Mouse (Mus musculus) embryonic stem cell, embryonic (primary cell): ENCODE results near the gene Ghdc.

Source experiments
- CTCF ChIA-PET, 4 experiments: fragments of 300-600 bp in 2 of 4; fragments of 350-600 bp in 2 of 4; sonication (Branson Sonifier 250); formaldehyde crosslinking; loops; one replicate each; lab custom pipeline; 2022; ENCODE audit warnings: inconsistent platforms in 2 of 4; lab: Charles Lee
- POLR2A ChIA-PET, 4 experiments: fragments of 300-600 bp in 2 of 4; fragments of 350-600 bp in 2 of 4; sonication (Branson Sonifier 250); formaldehyde crosslinking; loops; one replicate each; lab custom pipeline; 2022; ENCODE audit warnings: antibody characterized with exemption in 4 of 4, inconsistent platforms in 1 of 4; lab: Charles Lee

Gene Ghdc

GRCm38 (mm10) chr11:100770646-100771408, at the start of gene Ghdc:
Gene Ghdc (minus strand): TSS chr11:100770957.
- POLR2A ChIA-PET: interaction anchor here in 3 of 4 experiments (0.6 to 1.8 kb wide), 15 partner anchors 9 to 451 kb away, joined by 3 to 14 read pairs (median 4); partner anchors contain the start of genes Rab5c (in 3 of the 3), Kcnh4 (in 2 of the 3), Acly (in 1 of the 3) and Eif1 (in 1 of the 3)
- CTCF ChIA-PET: interaction anchor here (0.5 to 1.9 kb wide), 11 partner anchors 9 to 751 kb away, joined by 3 to 23 read pairs (median 4); partner anchors contain the start of genes Hcrt (in 1 of the 4), Kcnh4 (in 1 of the 4) and Rab5c (in 1 of the 4)

- ChIA-PET CTCF (interaction anchor here in 2 of 4 experiments (0.6 to 1.0 kb wide), 2 partner anchors 238 to 858 kb away, joined by 3 read pairs; no protein-coding TSS in a partner anchor), POLR2A (interaction anchor here in 1 of 4 experiments (1.0 kb wide), 1 partner anchor 11 kb away, joined by 3 read pairs; no protein-coding TSS in a partner anchor)
Observed at GRCm38 (mm10) chr11:100820047-100820446, 49.3 kb upstream of the Ghdc start.

- ChIA-PET POLR2A (no interaction called here), CTCF (no interaction called here)
Observed at GRCm38 (mm10) chr11:100819626-100820025, 48.9 kb upstream of the Ghdc start.

GRCm38 (mm10) chr11:100819048-100819447, 48.3 kb upstream of the Ghdc start:
- ChIA-PET CTCF (interaction anchor here in 2 of 4 experiments (0.7 to 0.8 kb wide), 2 partner anchors 46 to 164 kb away, joined by 3 to 4 read pairs; no protein-coding TSS in a partner anchor), POLR2A (interaction anchor here in 2 of 4 experiments (0.6 to 1.4 kb wide), 2 partner anchors 79 to 190 kb away, joined by 3 read pairs; partner anchors contain the start of gene Atp6v0a1 (in 1 of the 2))

- POLR2A ChIA-PET: interaction anchor here in 2 of 4 experiments (0.6 to 1.4 kb wide), 2 partner anchors 79 to 191 kb away, joined by 3 read pairs; partner anchors contain the start of gene Atp6v0a1 (in 1 of the 2)
- CTCF ChIA-PET: interaction anchor here in 2 of 4 experiments (0.7 to 0.8 kb wide), 2 partner anchors 46 to 165 kb away, joined by 3 to 4 read pairs; no protein-coding TSS in a partner anchor
Observed at GRCm38 (mm10) chr11:100818359-100819012, 47.7 kb upstream of the Ghdc start.

GRCm38 (mm10) chr11:100817311-100817710, 46.6 kb upstream of the Ghdc start:
- ChIA-PET POLR2A (no interaction called here), CTCF (no interaction called here)

- ChIA-PET POLR2A (no interaction called here), CTCF (no interaction called here)
Observed at GRCm38 (mm10) chr11:100816801-100817200, 46.0 kb upstream of the Ghdc start.

GRCm38 (mm10) chr11:100816342-100816741, 45.6 kb upstream of the Ghdc start:
- ChIA-PET POLR2A (no interaction called here), CTCF (no interaction called here)

GRCm38 (mm10) chr11:100814498-100814897, 43.7 kb upstream of the Ghdc start:
- POLR2A ChIA-PET: interaction anchor here in 1 of 4 experiments (1.2 kb wide), 1 partner anchor 13 kb away, joined by 3 read pairs; no protein-coding TSS in a partner anchor

GRCm38 (mm10) chr11:100811132-100811531, 40.4 kb upstream of the Ghdc start:
- ChIA-PET POLR2A (interaction anchor here in 1 of 4 experiments (1.1 kb wide), 1 partner anchor 146 kb away, joined by 3 read pairs; no protein-coding TSS in a partner anchor), CTCF (interaction anchor here in 2 of 4 experiments (1.0 to 3.3 kb wide), 6 partner anchors 40 to 1502 kb away, joined by 3 to 9 read pairs (median 4); no protein-coding TSS in a partner anchor)

More at GRCm38 (mm10) chr11:100814498-100814897, 43.7 kb upstream of the Ghdc start:
- CTCF ChIA-PET: interaction anchor here in 3 of 4 experiments (0.6 to 2.7 kb wide), 5 partner anchors 18 to 53 kb away, joined by 3 to 11 read pairs (median 3); partner anchors contain the start of gene Hcrt (in 1 of the 3)

GRCm38 (mm10) chr11:100810516-100810915, 39.8 kb upstream of the Ghdc start:
- ChIA-PET CTCF (interaction anchor here in 3 of 4 experiments (0.7 to 3.3 kb wide), 7 partner anchors 39 to 1501 kb away, joined by 3 to 9 read pairs (median 4); no protein-coding TSS in a partner anchor), POLR2A (interaction anchor here in 2 of 4 experiments (0.8 to 1.7 kb wide), 3 partner anchors 15 to 147 kb away, joined by 3 read pairs; no protein-coding TSS in a partner anchor)

- ChIA-PET CTCF (interaction anchor here in 3 of 4 experiments (0.6 to 1.1 kb wide), 4 partner anchors 10 to 325 kb away, joined by 3 to 4 read pairs (median 3); no protein-coding TSS in a partner anchor), POLR2A (interaction anchor here in 3 of 4 experiments (0.6 to 2.2 kb wide), 10 partner anchors 10 to 486 kb away, joined by 3 to 10 read pairs (median 4); partner anchors contain the start of genes Stat3 (in 3 of the 3) and Rab5c (in 1 of the 3))
Observed at GRCm38 (mm10) chr11:100806380-100807305, 35.9 kb upstream of the Ghdc start.

GRCm38 (mm10) chr11:100805535-100805934, 34.8 kb upstream of the Ghdc start:
- ChIA-PET POLR2A (interaction anchor here in 1 of 4 experiments (0.8 to 1.7 kb wide), 2 partner anchors 9 to 29 kb away, joined by 3 to 4 read pairs; no protein-coding TSS in a partner anchor), CTCF (interaction anchor here in 1 of 4 experiments (0.5 kb wide), 1 partner anchor 47 kb away, joined by 6 read pairs; no protein-coding TSS in a partner anchor)

- CTCF ChIA-PET: no interaction called here
- POLR2A ChIA-PET: interaction anchor here in 2 of 4 experiments (0.5 to 0.6 kb wide), 3 partner anchors 69 to 136 kb away, joined by 3 to 5 read pairs (median 4); no protein-coding TSS in a partner anchor
Observed at GRCm38 (mm10) chr11:100804409-100804808, 33.7 kb upstream of the Ghdc start.

GRCm38 (mm10) chr11:100799426-100799825, 28.7 kb upstream of the Ghdc start:
- POLR2A ChIA-PET: interaction anchor here in 2 of 4 experiments (0.5 to 2.5 kb wide), 5 partner anchors 9 to 643 kb away, joined by 3 to 6 read pairs (median 4); partner anchors contain the start of genes Ghdc (in 1 of the 2) and Rpl27 (in 1 of the 2)
- CTCF ChIA-PET: interaction anchor here in 2 of 4 experiments (0.6 kb wide), 2 partner anchors 40 to 173 kb away, joined by 3 read pairs; partner anchors contain the start of gene Kcnh4 (in 1 of the 2)

- POLR2A ChIA-PET: interaction anchor here in 3 of 4 experiments (0.6 to 1.3 kb wide), 8 partner anchors 9 to 212 kb away, joined by 3 to 4 read pairs (median 3); partner anchors contain the start of gene Rab5c (in 1 of the 3)
- CTCF ChIA-PET: interaction anchor here in 2 of 4 experiments (0.6 to 1.4 kb wide), 7 partner anchors 10 to 150 kb away, joined by 3 to 10 read pairs (median 3); no protein-coding TSS in a partner anchor
Observed at GRCm38 (mm10) chr11:100796585-100796984, 25.8 kb upstream of the Ghdc start.
